Comparison of ENCODE assay signal across 8 mouse cellular contexts in the genomic region with DNA sequence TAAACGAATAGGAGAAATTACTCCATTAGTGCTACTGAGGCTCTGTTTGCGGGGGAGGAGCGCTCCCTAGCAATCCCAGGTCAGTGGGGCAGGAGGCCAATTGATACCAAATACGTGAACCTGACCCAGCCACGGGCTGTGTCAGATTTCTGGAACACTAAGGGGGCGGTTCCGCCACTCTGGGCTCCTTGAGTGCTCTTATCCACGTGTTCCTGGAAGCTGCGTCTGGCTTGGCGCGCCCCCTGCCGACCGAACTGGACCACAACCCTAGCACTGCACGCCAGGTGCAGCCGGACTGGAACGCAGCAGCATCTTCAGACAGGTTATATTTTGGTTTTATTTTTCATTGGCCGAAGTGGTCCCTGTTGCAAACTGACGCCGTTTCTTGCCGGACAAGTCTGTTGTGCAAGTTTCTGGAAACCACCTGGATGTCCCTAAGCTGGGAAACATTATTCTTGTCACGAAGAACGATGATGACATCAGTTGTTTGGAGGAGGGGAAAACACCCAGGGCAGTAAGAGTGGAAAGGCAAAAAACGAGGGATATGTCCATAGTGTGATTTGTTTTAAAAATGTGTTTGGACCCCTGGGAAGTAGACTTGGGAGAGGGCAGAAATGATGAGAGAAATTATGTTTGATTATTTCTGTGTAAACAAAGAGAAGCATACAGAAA. TPM values are rescaled to one million over a fixed set of nuclear protein-coding genes. Genes with fewer than 3 reads are reported as not detected.
A peak's percentile ranks its signal among the peaks of the same experiment; 100 is the strongest.
DNase-seq lines count a peak whose midpoint lies in the region; ATAC-seq lines count a peak whose summit lies in the region.

No protein-coding gene starts in this region.

- DNase-seq in CD8-positive naive resting alpha-beta T cell, adult 2 months (ENCODE audit: low read depth in 2 of 2, low spot score in 2 of 2) = peak; percentile 53 to 55
- DNase-seq in c-Kit-negative CD71-positive TER-119-positive erythroid progenitor cells, embryonic 14.5 days (ENCODE audit: low read depth, low spot score) = peak; percentile 29
- DNase-seq in forebrain, embryonic 10.5 days (ENCODE audit: extremely low spot score, low spot score) = peak; percentile 78
- DNase-seq in kidney, postnatal 10 days = peak; percentile 89
- DNase-seq in neural tube, embryonic 10.5 days (ENCODE audit: extremely low spot score, low spot score) = peak; percentile 84

- H3K9ac ChIP-seq in heart, embryonic 14.5 days (ENCODE audit: low read length) = peak overlapping the region; percentile 44; the same call in 1 of the 2 replicates
- no peak overlapping the region for H3K9ac ChIP-seq in liver, embryonic 12.5 days
- no peak overlapping the region for H3K9ac ChIP-seq in stomach, embryonic 14.5 days (replicated peaks; ENCODE audit: low read depth, low read length)

- no peaks in the 10 kb centered on the region for H3K27me3 ChIP-seq in forebrain, embryonic 10.5 days (ENCODE audit: poor library complexity, severe bottlenecking)
- peaks cover 4% of the 10 kb centered on the region; the same call in 1 of the 2 replicates for H3K27me3 ChIP-seq in heart, embryonic 14.5 days (ENCODE audit: control insufficient read depth, insufficient read depth, low read length)
- H3K27me3 ChIP-seq in liver, embryonic 12.5 days (replicated peaks) = no peaks in the 10 kb centered on the region
- H3K27me3 ChIP-seq in stomach, embryonic 14.5 days (ENCODE audit: control insufficient read depth, insufficient read depth, low read length) = no peaks in the 10 kb centered on the region

- no peaks in the 10 kb centered on the region for H3K9me3 ChIP-seq in forebrain, embryonic 10.5 days
- H3K9me3 ChIP-seq in heart, embryonic 14.5 days (ENCODE audit: control insufficient read depth, low read length) = no peaks in the 10 kb centered on the region
- no peaks in the 10 kb centered on the region for H3K9me3 ChIP-seq in liver, embryonic 12.5 days (replicated peaks)
- H3K9me3 ChIP-seq in stomach, embryonic 14.5 days (ENCODE audit: control insufficient read depth, low read depth, low read length) = no peaks in the 10 kb centered on the region

- 0 out of 2 replicates have a peak, but pooled peaks have one; percentile 38 for ATAC-seq in heart, embryonic 14.5 days (ENCODE audit: insufficient number of reproducible peaks, insufficient read depth, low FRiP score, low read depth)
- peak; percentile 61 for ATAC-seq in liver, embryonic 12.5 days
- ATAC-seq in stomach, embryonic 14.5 days (ENCODE audit: insufficient number of reproducible peaks, insufficient read depth, low FRiP score, low read depth) = peak; percentile 84

- H3K4me3 ChIP-seq in forebrain, embryonic 10.5 days = peak overlapping the region; percentile 39
- H3K4me3 ChIP-seq in heart, embryonic 14.5 days (ENCODE audit: control insufficient read depth in 1 of 2, insufficient read depth in 1 of 2, low read depth in 1 of 2, low read length in 2 of 2) = peak overlapping the region; percentile 2 to 14; a peak in 1 of 4 replicates
- no peak overlapping the region for H3K4me3 ChIP-seq in liver, embryonic 12.5 days
- H3K4me3 ChIP-seq in stomach, embryonic 14.5 days (ENCODE audit: low read depth, low read length) = no peak overlapping the region

- peaks cover 24% of the 10 kb centered on the region for H3K4me1 ChIP-seq in forebrain, embryonic 10.5 days
- peaks cover 5 to 11% of the 10 kb centered on the region in 2 experiments; a peak in 2 of 4 replicates for H3K4me1 ChIP-seq in heart, embryonic 14.5 days (ENCODE audit: control insufficient read depth in 2 of 2, insufficient read depth in 2 of 2, low read length in 2 of 2)
- H3K4me1 ChIP-seq in liver, embryonic 12.5 days = peaks cover 19% of the 10 kb centered on the region
- no peaks in the 10 kb centered on the region for H3K4me1 ChIP-seq in stomach, embryonic 14.5 days (ENCODE audit: control insufficient read depth, insufficient read depth, low read length)

- H3K4me2 ChIP-seq in heart, embryonic 14.5 days (ENCODE audit: low read length) = peak overlapping the region; percentile 65
- peak overlapping the region; percentile 53 for H3K4me2 ChIP-seq in liver, embryonic 12.5 days
- H3K4me2 ChIP-seq in stomach, embryonic 14.5 days (replicated peaks; ENCODE audit: low read depth, low read length) = peak overlapping the region; percentile 32

- no peak overlapping the region for H3K27ac ChIP-seq in forebrain, embryonic 10.5 days
- no peak overlapping the region for H3K27ac ChIP-seq in heart, embryonic 14.5 days (replicated peaks in 1 of 2; ENCODE audit: control insufficient read depth in 1 of 2, insufficient read depth in 1 of 2, low read depth in 2 of 2, low read length in 2 of 2)
- H3K27ac ChIP-seq in liver, embryonic 12.5 days = no peak overlapping the region
- no peak overlapping the region for H3K27ac ChIP-seq in stomach, embryonic 14.5 days (ENCODE audit: low read length)

- no peaks in the 10 kb centered on the region for H3K36me3 ChIP-seq in forebrain, embryonic 10.5 days (replicated peaks)
- no peaks in the 10 kb centered on the region for H3K36me3 ChIP-seq in heart, embryonic 14.5 days (ENCODE audit: control insufficient read depth, insufficient read depth, low read length)
- no peaks in the 10 kb centered on the region for H3K36me3 ChIP-seq in liver, embryonic 12.5 days
- no peaks in the 10 kb centered on the region for H3K36me3 ChIP-seq in stomach, embryonic 14.5 days (ENCODE audit: control insufficient read depth, insufficient read depth, low read length)

- 15% methylated on average over 23 of the region's 23 CpGs for WGBS in forebrain, embryonic 10.5 days
- WGBS in heart, embryonic 14.5 days = 14% methylated on average over 23 of the region's 23 CpGs
- WGBS in liver, embryonic 12.5 days (ENCODE audit: insufficient replicate concordance) = 14% methylated on average over 23 of the region's 23 CpGs
- 11% methylated on average over 23 of the region's 23 CpGs for WGBS in stomach, embryonic 14.5 days

RNA-seq across cellular contexts. Expression of gene Sh2d4b, which starts 1.6 kb away (rescaled TPM):
- 0.32 and 0.55 TPM in 2 replicates for polyA plus RNA-seq in forebrain, embryonic 10.5 days (2016; fragmentation: Nextera tagmentation; extraction: Ambion mirVana)
- polyA plus RNA-seq in heart, embryonic 14.5 days (2014; fragmentation: Nextera tagmentation; extraction: Ambion mirVana) = 0.89 and 1.1 TPM in 2 replicates
- polyA plus RNA-seq in liver, embryonic 12.5 days (2016; fragmentation: Nextera tagmentation; extraction: Ambion mirVana) = 0.16 and 0.20 TPM in 2 replicates
- polyA plus RNA-seq in stomach, embryonic 14.5 days (2014; fragmentation: Nextera tagmentation; extraction: Ambion mirVana) = 0.56 and 0.73 TPM in 2 replicates

Comparison
In these comparisons a context has a peak if more than half of its experiments do, and no peak if none do; other contexts are left out.
1. DNase-seq: peak in every context shown above with its lines; median percentile 89 in kidney, postnatal 10 days; 84 in neural tube, embryonic 10.5 days; 78 in forebrain, embryonic 10.5 days; 54 in CD8-positive naive resting alpha-beta T cell, adult 2 months; 29 in c-Kit-negative CD71-positive TER-119-positive erythroid progenitor cells, embryonic 14.5 days.
2. H3K4me3 ChIP-seq: peak in forebrain, embryonic 10.5 days (single experiment) and heart, embryonic 14.5 days (2 of 2); none in liver, embryonic 12.5 days (single experiment) and stomach, embryonic 14.5 days (single experiment).
3. Peak in every context shown above with its lines, with median percentiles within 50 percentile points of each other: ATAC-seq and H3K4me2 ChIP-seq.